Mouse (Mus musculus) E14TG2a.4 (cell line): ENCODE data around the gene Prr7.

Experiments
- CTCF ChIP-seq: conservative IDR thresholded peaks from 2 replicates; pipeline ENCODE4 v1.5.1; 2014; ENCODE audit warnings: low read length
- NANOG ChIP-seq: IDR thresholded peaks from 2 replicates; pipeline ENCODE4 v1.6.1; 2014; ENCODE audit warnings: borderline replicate concordance, low read length, mixed read lengths

DNA sequence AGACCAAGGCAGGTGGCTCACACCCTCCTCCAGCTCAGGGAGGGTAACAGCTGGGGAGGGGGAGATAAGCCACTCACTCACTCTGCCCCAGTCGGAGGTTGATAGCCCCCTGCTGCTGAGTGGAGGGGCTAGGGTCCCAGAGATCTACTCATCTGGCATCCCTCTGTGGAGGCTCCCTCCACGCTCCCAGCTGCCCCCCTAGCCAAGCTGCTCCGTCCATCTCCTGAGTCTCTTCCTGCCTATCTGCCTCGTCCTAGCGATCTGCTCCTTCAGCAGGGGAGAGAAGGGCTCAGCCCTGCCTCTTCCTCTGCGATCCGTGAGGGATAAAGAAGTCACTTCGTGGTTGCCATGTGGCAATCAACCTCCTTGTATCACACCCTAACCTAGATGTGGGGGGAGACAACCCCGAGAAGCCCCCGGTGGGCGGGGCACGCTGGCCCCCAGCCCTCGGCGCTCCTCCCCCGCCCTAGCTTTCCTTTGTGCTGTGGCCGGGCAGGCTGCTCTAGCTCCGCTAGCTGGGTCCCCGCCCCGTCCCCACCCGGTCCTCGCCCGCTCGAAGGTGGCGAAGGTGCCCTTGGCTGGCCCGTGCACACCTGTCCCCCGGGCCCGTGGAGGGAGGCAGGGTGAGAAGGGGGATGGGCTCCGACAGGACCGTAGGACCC, 23.0 kb downstream of the Prr7 start:
- TF ChIP-seq CTCF, result no peak
- TF ChIP-seq NANOG, result no peak
